Mouse (Mus musculus) ES-E14 (cell line): Measurements from ENCODE around the gene Ltbp1.

ENCODE experiments used
- CHD2 ChIP-seq: IDR thresholded peaks from 2 replicates; pipeline ENCODE4 v1.6.1; 2014; ENCODE audit warnings: mild to moderate bottlenecking, low read depth, low read length, inconsistent platforms
- ZC3H11A ChIP-seq: IDR thresholded peaks from 2 replicates; pipeline ENCODE4 v1.6.1; 2012; ENCODE audit warnings: low read depth, mild to moderate bottlenecking, inconsistent platforms, low read length, borderline replicate concordance
- ZNF384 ChIP-seq: IDR thresholded peaks from 2 replicates; pipeline ENCODE4 v1.6.1; 2012; ENCODE audit warnings: low read depth, low read length, inconsistent platforms

GRCm38 (mm10) chr17:75005685-75006680 lies 615 bp downstream of the Ltbp1 start:
- no peak for TF ChIP-seq CHD2
- TF ChIP-seq ZC3H11A, result no peak
- TF ChIP-seq ZNF384, result no peak
